Mouse (Mus musculus) forebrain, embryonic 14.5 days (tissue): ENCODE measurements at regions not wholly inside any gene's neighbourhood (a gene's known extent, or its start where the extent isn't known, plus 50 kb on each side); places are given as distances from the start of the nearest gene placed in this dataset.

Source experiments
- ATAC-seq: fragments of 200-750 bp; cut with Nextera tagmentation; 2 replicates; pipeline ENCODE4 v1.8.0; 2017; ENCODE audit warnings: mild to moderate bottlenecking, moderate library complexity
- DNase-seq: peaks from one replicate; pipeline ENCODE4 v3.0.0-alpha.2; 2015; ENCODE audit warnings: low spot score
- H3K27ac ChIP-seq: fragments of 300-500 bp; sonication (generic); 2 replicates; pipeline ENCODE4 v1.5.1; 2014; ENCODE audit warnings: low read depth, mild to moderate bottlenecking, control low read depth, low read length, moderate library complexity
- H3K27me3 ChIP-seq: fragments of 300-500 bp; sonication (generic); replicated peaks from 2 replicates; pipeline ENCODE4 v1.6.1; 2014; ENCODE audit warnings: low read length, control low read depth, mixed read lengths; ENCODE audit not compliant: control insufficient read depth, insufficient read depth
- H3K36me3 ChIP-seq: fragments of 300-500 bp; sonication (generic); 2 replicates; pipeline ENCODE4 v1.6.1; 2014; ENCODE audit warnings: low read length, control low read depth; ENCODE audit not compliant: control insufficient read depth, insufficient read depth
- H3K4me1 ChIP-seq: fragments of 300-500 bp; sonication (generic); 2 replicates; pipeline ENCODE4 v1.6.1; 2014; ENCODE audit warnings: antibody characterized with exemption, low read length, control low read depth; ENCODE audit not compliant: control insufficient read depth, insufficient read depth
- H3K4me2 ChIP-seq: fragments of 300-500 bp; sonication (generic); 2 replicates; pipeline ENCODE4 v1.6.1; 2014; ENCODE audit warnings: mild to moderate bottlenecking, control low read depth, low read length
- H3K4me3 ChIP-seq: fragments of 300-500 bp; sonication (generic); 2 replicates; pipeline ENCODE4 v1.5.1; 2014; ENCODE audit warnings: low read depth, low read length, control low read depth
- H3K9ac ChIP-seq: fragments of 300-500 bp; sonication (generic); 2 replicates; pipeline ENCODE4 v1.6.1; 2014; ENCODE audit warnings: mild to moderate bottlenecking, low read length, control low read depth, moderate library complexity
- H3K9me3 ChIP-seq: fragments of 300-500 bp; sonication (generic); replicated peaks from 2 replicates; pipeline ENCODE4 v1.6.1; 2016; ENCODE audit warnings: low read length, control low read depth, mixed read lengths; ENCODE audit not compliant: control insufficient read depth
- WGBS: fragments of 180-500 bp; shearing (Covaris S2); extraction: QIAGEN DNeasy Blood & Tissue Kit; methylation state at CpG from one replicate; pipeline ENCODE4 v1.1.7; 2014; 5-methylcytosine and 5-hydroxymethylcytosine counted together

DNA sequence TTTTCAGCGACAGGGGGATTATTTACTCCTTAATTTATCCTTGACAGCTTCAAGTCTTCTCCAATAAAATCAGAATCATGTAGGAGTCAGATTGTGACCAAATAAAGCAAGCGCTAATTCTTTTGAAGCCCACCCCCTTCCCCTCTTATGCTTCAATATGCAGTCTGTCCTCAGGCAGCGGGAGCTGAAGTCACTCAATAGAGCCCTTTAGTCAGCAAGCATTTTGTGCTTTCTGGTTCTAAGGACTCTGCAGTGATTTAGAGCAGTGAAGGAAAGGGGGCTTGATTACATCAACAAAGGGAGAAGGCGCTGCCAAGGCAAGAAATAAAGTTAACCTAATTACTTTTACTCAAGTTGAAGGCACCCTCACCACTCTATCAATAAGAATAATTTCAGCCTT, 298.5 kb upstream of the Galnt5 start:
- Histone ChIP-seq H3K36me3 (no peaks in the 10 kb centered on the region), H3K4me1 (peaks cover 18% of the 10 kb centered on the region), H3K9me3 (no peaks in the 10 kb centered on the region), H3K27me3 (no peaks in the 10 kb centered on the region), H3K4me3 (peak overlapping the region; percentile 32), H3K4me2 (peak overlapping the region; percentile 61), H3K9ac (peak overlapping the region; percentile 52; the same call in 1 of the 2 replicates), H3K27ac (no peak overlapping the region; the same call in 1 of the 2 replicates)
- DNase-seq = peak; percentile 61
- ATAC-seq = peak; percentile 62
- 3% methylated on average over 4 of the region's 4 CpGs for WGBS

DNA sequence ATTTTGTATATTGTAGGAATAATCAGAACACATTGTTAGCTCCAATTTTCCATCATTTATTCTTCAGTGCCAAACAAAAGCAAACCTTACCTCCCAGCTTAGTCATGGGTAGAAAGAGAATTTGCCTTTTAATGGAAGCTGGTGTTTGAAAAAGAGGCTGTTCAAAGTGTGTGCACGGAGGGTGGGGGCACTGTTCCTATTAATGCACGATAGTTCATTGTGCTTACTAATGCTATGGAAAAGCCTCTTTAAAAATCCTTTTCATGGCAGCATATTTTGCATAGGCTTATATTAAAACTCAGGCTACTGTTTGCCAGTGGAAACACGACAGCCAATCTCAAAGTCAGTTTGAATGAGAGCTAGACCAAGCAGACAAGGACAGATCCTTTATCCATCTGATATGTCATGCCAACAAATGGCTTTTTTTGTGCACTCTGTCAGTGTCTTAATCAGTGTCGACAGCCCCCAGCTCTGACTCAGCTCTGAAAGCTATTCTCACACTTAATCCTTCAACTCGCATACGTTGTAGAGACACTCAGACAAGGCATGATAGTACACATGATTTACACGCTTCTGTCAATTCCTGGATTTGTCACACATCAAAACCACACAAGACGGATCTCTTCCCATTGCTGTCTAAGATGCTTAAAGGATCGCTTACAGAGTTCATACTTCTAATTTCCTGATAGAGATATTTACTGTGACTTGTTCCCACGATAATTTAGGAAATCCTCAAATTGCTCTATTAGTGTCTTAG, 280.8 kb upstream of the Galnt5 start:
- Histone ChIP-seq H3K36me3 (no peaks in the 10 kb centered on the region), H3K27me3 (no peaks in the 10 kb centered on the region), H3K9ac (no peak overlapping the region), H3K4me3 (no peak overlapping the region), H3K27ac (no peak overlapping the region), H3K4me1 (peaks cover 4% of the 10 kb centered on the region; the same call in 1 of the 2 replicates), H3K9me3 (no peaks in the 10 kb centered on the region), H3K4me2 (no peak overlapping the region)
- 35% methylated on average over 10 of the region's 10 CpGs for WGBS
- peak; percentile 46 for DNase-seq
- ATAC-seq = peak; percentile 40; the same call in 1 of the 2 replicates
